Mouse (Mus musculus) urinary bladder, postnatal 14 days (tissue): ENCODE data around the gene Daam1.

Experiments
- DNase-seq: peaks from one replicate; pipeline ENCODE4 v3.0.0; 2021; ENCODE audit warnings: low spot score

The Daam1 gene

DNA sequence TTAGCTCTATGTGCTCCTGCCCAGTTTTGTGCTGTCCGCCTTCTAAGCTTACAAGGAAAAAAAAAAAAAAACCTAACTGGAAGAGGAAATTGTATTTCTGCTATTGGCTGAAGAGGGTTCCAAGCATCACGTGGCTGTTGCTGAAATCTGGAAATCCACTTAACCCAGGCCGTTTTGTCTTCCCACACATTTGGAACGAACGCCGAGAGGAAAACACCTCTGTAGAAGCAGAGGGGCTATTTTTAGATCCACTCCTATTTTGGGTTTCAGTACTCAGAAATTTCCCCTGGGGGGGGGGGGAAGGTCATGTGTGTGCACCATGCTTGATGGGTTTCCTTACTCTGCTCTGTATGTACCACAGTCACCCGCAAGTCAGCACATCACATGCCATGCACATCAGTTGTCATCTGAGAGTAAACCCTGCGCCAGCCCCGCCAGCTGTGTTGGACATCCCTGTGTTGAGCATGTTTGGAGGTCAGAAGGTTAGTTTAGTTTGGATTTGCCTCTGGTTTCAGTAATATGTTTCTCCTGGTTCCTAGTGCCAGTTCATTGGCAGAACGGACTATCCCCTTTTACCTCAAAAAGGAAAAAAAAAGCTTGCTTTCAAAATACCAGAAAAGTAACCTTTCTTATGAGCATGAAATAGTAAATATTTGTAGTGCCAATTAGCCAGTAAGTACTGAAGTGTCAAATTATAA, 33.1 kb downstream of the Daam1 start:
- no peak for DNase-seq

DNA sequence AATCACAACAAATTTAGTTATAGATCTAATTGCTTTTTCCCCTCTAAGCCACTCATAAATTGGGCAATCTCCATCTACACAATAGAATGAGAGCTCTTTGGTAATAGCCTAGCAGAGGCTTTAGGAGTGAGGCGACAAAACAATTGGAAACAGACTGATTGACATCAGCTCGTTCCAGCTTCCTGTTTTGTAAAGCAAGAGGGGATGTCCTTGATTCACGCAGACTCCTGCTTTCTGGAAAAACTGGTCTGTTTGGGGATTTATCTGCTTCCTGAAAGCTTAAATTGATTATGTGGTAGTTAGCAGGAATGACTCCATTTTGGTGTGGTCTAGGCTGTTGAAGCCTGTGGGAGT, 33.6 kb downstream of the Daam1 start:
- DNase-seq: no peak

DNA sequence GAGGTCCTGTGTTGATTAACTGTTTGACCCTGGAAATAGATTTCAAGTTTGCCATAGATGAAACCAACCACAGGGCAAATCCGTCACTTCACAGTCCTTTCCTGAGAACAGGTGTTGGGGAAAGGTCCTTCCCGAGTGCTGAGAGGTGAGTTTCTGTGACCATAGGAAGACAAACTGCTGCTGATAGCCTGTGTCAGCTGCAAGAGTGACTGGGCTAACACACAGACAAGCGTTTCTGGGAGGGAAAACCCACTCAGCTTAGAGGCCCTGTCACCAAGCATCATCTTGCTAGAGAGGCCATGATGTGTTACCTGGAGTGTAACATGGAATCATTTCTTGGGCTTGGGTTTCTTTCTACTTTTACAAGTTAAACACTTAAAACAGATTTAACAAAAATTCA, 35.1 kb downstream of the Daam1 start:
- DNase-seq: no peak

DNA sequence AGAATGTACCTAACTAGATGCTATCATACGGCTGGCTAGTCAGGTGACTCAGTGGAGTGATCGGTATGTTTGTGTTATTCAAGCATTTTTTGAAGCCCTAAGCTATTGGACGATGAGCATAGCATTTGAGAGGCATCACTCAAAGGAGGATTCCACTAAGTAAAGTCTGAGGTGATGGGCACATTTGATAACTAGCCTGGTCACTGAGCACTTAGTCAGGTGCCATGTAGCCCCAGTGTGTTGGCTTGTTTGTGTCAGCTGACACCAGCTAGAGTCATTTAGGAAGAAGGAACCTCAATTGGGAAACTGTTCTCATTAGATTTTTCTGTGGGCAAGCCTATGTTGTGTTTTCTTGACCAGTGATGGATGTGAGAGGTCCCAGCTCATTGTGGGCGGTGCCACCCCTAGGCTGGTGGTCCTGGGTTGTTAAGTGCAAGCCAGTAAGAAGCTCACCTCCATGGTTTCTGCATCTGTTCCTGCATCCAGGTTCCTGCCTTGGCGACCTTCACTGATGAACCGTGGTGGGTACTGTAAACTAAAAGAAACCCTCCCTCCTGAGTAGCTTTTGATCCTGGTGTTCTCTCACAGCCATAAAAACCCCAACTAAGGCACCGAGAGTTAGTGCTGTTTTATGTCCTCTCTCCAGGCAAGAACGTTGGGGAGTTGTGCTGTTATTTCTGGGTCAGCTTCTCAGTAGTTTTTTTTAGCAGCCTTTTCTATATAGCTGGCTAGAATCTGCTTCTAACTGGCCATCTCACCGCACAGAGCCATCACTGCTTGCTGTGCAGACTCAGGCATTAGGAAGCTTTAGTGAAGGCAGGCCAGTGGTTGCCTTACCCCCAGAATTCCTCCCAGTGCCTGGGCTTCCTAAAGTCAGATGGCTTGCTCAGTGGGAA, 36.7 kb downstream of the Daam1 start:
- no peak for DNase-seq

DNA sequence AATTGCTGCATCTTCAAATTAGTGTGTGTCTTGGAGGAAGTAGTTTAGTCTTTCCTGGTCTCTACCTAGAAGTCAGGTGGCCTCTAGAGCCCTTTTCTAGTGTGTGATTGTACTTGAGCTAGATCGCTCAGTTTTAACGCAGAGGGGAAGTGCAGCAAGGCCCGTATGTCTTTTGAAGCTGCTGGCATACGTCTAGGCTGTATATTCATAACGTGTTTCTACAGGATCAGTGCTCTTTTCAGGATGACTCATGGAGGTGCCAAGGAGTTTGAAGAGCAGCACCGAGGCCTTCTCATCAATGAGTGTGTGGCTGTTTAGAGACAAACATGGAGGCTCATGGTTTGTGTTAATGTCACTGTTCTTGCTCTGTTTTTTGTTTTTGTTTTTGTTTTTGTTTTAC, 39.8 kb downstream of the Daam1 start:
- DNase-seq: peak; percentile 58

DNA sequence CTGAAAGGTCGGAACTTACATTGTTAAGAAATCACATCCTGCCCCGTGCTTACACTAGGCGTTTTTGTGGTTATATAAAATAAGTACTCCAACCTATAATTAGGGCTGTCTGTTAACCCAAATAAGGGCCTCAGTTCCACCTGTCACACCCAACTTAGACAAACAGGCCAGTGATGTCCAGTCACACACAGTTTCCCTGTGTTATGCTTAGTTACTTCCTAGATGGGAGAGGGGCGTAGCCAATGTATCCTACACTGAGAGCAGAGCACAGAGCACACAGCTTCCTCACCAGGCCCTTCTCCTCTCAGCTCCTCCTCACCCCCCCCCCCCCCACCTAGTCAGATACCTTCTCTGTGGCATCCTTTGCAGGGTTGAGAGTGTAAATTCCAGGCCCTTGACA, 41.5 kb downstream of the Daam1 start:
- DNase-seq: no peak

DNA sequence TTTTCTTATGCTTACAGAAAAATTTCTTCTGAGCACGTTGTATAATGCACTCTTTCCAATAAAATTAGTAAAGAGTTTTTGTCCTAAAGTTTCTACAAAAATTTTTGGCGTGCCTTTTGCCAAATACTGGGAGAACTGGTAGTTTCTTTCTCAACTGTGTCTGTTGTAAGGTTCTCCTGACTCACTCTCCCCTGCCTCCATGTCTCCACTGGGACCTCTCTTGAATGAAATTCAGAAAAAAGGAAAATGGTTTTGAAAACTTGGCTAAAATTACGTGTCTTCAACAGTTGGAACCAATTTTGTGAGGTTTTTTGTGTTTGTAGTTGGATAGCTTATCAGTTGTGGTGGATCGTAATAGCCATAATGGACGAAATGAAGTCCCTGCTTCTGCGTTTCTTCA, 43.7 kb downstream of the Daam1 start:
- no peak for DNase-seq

DNA sequence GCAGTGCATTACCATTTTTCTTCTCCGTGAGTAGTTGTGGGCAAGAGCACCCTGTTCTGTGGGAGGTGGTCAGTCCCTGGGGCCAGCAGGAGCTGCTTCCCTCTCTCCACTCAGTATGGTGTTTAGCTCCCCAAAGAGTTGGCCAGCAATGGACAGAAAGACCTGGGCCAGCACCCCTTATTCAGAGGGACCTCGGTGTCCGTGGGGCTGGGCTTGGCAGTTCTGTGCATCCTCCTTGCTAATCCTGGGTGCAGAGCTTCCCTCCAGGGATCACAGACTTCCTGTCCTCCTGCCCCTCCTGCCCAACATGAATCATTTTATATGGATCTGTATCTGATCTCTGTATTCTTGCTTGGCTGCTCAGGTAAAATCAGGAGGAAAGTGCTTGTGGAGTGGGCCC, 44.1 kb downstream of the Daam1 start:
- DNase-seq: no peak

DNA sequence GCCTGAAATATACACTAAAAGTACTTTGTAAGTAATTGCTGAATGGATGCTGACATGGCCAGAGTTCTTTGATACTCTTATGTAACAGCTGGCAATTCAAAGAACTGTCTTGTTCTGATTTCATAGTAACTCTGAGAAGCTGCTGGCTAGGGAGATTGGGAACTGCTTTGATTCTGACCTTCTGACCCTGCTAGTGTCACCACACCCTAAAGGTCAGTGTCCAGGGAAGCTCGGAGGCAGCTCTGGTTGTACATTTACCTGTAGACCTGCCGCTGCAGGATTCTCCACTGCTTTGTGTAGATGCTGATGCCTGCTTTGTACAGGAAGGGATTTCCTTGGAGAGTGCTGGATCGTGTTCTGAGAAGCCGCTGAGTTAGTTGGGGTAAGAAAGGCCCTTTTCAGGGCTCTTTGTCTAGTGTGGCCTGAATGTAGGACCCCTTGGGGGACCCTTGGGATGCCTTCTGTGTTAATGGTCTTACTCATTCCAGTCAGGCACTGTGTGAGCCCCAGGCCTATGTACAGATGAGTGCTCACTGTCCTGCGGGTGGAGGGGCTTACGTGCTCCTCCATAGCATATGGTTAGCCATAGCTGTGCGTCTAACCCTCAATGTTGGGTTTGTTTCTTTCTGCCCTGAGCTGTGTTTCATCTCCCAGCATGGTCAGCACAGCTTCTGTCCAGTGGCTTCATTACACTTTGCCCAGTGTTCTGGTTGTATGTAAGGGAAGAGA, 45.0 kb downstream of the Daam1 start:
- no peak for DNase-seq

DNA sequence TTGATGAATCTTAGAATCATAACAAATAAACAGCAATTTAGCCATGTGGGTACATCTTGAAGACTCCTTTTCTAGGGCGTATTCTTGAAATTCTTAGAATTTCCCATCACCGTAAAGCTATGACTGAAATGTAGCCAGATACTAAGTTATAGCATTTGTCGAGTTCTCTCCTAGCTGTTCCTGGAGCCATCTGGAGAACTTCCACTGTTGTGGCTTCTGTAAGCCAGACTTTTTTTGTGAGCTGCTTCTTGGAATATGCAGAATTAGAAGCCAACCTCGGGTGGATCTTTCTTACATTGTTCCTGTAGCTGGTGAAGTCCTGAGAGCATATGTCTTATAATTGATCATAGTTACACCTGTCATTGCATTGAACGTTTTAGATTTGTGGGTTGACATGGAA, 50.1 kb downstream of the Daam1 start:
- DNase-seq: no peak

DNA sequence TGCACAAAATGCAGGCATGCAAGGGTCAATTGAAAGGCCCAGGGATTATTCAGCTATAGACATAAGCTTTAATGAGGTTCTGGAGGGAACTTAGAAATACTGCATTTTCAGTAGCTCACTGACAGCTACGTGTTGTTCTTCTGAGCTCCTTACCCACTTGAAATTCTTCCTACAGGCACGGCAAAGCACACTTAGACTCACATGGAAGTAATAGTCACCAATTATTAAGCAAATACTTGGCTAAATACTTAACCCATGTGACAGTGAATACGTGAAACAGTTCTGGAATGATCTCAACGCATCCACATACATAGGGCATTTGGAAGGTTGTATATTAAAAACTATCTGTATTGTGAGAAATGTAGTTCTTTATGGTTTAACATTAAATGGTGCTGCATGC, 50.6 kb downstream of the Daam1 start:
- no peak for DNase-seq

DNA sequence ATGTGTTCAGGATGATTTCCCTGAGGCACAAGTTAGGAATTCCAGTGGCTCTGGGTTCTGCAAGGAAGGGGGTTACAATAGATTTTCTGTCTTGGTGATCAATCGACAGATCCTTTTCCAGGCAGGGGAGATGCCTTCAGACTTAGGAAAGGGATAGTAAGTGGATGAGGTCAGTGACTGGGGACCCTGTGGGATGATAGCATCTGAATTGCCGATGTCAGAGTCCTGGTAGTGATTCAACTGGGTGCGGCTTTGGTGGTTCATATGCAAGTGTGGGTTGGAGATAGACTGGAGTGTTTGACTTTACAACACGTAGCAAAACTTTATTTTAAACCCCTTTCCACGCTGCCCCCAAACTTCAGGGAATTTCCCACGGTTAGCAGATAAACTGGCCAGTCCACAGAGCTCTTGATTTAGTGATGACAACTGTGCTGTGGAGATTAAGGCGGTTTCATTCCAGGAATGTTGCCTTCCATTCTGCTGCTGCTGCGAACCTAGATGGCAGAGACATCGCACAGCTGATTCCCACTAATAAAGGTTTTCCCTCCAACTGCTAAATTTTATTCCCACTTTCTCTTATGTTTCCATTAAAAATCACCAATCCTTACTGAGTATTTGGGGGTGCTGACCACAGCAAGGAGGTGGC, 52.3 kb downstream of the Daam1 start:
- no peak for DNase-seq

DNA sequence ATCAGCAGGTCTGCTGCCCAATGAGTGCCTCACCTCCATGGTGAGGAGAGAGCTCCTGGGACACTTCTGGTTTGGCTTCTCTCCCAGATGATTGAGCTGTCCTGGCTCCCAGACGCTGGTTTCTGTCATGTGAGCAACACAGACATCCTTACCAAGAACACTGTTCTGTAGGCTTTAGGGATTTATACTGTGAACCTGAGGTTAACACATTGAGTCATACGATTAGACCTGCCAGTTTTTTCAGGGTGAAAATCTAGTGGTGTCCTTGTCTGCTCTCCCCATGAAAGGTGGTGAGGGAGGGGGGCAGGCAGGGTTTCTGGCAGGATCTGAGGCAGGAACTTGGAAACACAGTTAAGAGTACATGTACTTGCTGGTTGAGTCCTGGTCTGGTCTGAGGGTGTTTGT, 54.3 kb downstream of the Daam1 start:
- no peak for DNase-seq

DNA sequence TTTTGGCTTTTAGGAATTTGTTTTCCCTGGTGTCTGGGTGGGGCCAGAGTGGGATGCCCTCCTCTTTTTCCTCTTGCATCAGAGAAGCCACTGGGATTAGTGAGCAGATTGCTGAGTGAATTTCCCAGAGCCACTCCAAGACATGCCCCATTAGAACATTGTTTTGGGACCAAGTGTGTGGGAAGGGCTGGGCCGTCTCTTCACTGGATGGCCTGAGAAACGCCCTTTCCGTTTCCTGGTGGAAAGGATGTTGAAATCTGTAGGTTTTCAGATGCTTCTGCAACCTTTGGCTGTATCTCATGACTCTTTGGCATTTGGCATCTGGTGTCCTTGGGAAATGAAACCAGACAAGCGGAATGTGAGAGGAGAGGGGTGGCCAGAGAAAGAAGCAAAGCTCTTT, 54.8 kb downstream of the Daam1 start:
- peak; percentile 31 for DNase-seq

DNA sequence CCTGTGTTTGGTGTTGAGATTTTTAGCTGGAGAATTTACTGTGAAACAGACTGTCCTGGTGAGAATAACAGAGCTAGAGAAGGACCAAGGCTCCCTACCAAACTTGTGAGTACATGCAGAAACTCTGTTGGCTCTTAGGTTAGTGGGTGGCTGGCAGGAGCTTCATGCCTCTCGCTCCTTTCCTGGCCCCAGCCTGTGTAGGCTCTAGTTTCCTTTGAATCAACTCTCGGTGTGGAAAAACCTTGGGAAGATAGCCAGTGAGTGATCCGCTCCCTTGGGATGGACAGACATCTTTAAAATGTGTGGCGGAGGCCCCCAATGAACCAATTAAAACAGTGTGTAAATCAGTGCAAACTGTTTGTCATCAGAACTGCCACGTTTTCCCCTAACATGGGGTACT, 55.5 kb downstream of the Daam1 start:
- DNase-seq: no peak

DNA sequence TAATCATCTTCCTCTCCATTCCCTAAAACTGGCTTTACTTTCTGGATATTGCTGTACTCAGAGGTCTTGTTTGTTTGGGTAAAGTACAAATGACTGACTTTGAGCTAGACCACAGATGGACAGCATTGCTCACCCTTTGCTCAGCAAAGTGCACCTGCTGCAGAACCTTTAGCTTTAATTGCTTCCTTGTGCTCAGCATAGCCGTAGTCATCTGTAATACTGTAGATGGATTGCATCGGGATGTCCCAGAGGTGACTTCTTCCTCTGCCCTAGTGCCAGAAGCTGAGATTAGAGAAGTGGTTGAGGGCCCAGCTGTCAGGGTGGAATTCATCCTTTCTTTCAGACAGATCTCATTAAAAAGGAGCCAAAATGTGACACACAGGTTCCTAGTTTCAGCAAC, 56.1 kb downstream of the Daam1 start:
- no peak for DNase-seq

DNA sequence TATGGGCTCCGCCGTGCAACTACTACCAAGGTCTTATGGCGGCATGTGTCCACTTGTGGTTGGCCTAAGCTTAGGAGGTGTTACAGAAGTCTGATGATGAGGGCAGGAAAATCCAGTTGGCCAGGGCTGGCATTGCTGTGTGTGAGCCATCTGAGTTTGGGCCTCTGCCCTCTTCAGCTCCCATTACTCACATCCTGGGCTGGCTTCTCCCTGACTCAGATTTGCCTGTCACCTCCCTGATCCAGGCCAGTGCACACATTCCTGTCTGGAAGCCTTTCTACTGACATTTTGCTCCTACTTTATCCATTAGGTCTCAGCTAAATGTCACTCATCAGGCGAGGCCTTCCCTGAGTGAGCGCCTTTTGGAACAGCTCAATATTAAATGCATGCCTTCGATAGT, 57.5 kb downstream of the Daam1 start:
- DNase-seq: no peak

DNA sequence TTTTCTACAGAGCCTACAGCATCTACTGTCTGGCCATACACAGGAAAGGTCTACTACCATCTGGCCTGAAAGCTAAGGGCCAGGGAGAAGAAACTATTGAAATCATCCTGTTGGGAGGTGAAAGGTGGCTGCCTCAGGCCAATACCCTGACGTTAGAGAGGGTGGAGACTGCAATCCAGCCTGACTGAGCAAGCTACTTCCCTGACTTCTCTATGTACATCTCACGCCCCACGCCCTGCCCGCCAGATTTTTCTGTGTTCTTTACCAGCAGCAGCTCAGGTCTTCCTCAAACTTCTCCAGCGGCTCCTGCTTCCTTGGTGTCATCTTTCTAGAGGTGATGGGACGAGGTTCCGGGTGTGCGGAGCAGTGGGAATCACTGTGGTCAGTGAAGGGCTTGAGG, 58.4 kb downstream of the Daam1 start:
- DNase-seq: no peak

DNA sequence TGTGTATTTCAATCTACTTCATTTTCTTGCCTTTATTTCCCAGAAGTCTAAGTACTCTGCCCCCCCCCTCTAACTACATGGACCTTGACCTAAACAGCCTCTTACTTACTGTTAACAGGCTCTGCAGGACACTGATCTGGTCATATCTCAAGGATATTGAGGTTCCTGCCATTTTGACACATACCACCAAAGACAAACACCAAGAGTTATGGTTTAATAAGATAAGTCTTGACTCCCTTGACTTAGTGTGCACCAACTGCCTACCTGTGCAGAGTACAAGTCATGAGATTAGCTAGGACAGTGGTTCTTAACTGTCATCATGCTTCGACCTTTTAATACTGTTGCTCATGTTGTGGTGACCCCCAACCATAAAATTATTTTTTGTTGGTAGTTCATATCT, 59.4 kb downstream of the Daam1 start:
- DNase-seq: no peak

DNA sequence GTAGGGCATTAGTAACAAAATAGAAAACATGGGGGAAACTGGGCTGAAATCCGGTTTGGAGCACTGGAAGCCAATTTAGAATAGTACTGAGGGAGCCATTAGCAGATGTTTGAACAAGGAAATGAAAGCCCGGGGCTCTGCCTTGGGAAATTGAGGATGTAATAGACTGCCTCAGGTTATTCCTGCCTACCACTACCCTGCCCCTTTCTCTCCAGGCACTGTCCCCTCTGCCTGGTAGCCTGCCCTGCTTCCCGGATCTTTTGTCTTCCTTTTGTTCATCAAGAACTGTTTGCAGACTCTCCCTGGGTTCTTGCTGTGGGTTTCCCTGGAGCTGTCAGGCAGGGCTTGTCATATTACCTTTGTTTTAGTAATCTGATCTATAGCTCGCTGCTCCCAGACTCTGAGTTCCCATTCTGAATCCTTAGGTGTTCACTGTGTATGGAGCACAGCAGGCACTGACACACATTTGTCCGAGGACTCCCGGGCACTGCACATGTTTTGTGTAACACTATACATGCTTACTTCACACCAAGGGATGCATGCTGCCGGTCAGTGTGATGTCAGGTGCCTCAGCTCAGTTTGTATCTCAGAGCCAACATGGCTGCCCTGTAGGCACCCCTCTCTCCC, 61.0 kb downstream of the Daam1 start:
- DNase-seq: no peak

DNA sequence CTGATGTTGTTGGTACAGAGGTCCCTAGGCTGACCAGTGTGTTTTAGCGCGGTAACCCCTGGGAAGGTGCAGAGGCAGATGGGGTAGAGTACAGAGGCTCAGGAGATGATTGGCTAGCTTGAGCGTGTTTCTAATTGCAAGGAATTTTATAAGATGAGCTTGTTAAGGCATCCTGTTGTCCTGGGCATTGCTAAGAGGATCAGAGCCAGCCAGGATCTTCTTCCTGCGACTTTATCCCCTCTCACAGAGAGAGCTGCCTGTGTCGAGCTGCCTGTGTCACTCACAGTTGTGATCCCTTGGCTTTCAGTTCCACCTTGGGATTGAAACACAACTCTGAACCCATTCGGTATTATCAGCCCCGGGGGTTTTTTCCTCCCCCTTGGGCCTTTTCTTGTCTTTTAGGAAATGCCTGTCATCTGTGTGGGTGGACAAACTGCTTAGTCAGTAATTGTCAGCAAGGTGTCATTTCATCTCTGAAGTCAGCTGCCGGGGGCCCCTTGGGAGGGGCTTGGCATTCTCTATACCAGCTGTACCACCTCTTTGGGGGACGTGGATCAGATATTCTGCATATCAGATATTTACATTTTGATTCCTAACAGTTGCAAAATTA, 62.2 kb downstream of the Daam1 start:
- DNase-seq: no peak

DNA sequence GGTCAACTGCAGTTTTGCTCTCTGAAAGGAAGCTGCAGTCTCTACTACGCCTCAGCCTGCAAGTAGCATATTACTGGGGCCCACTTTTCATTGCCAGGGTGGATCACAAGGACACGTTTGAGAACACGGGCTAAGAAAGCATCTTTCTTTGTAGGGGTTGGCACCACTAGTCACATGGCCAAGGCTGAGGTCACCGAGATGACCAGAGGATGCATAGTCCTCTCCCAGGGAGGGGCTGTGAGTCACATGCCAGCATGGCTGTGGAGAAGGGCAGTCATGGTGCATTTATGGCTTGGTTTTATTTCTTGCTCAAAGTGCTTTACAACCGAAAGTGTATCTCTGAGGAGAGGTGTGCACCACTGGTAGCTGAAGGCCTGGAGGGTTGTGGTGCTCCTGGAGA, 67.4 kb downstream of the Daam1 start:
- DNase-seq: no peak
